Mouse (Mus musculus) 3134 (cell line): ENCODE measurements around the gene Ankrd28.
A peak's percentile ranks its signal among the peaks of the same experiment; 100 is the strongest.
"Not testable (repeated sequence)": the region's sequence is repeated elsewhere in the genome, so short reads cannot be mapped to it uniquely, and the experiment has no call there.

Source experiments
- DNase-seq: peaks from one replicate; pipeline ENCODE4 v3.0.0-alpha.2; 2011; ENCODE audit warnings: low spot score; ENCODE audit not compliant: insufficient read length; ENCODE audit errors: extremely low read depth

Gene Ankrd28

GRCm38 (mm10) chr14:31830571-31831369 is at the start of gene Ankrd28:
TSS of gene Ankrd28 (minus strand) at chr14:31830651.
- DNase-seq, result peak; percentile 90

GRCm38 (mm10) chr14:31879456-31879855 is 49.0 kb upstream of the Ankrd28 start:
- DNase-seq, result no peak

GRCm38 (mm10) chr14:31872130-31872529 is 41.7 kb upstream of the Ankrd28 start:
- no peak for DNase-seq

GRCm38 (mm10) chr14:31870436-31870835 is 40.0 kb upstream of the Ankrd28 start:
- no peak for DNase-seq

GRCm38 (mm10) chr14:31868591-31868990 is 38.1 kb upstream of the Ankrd28 start:
- no peak for DNase-seq

GRCm38 (mm10) chr14:31866366-31866765 is 35.9 kb upstream of the Ankrd28 start:
- not testable (repeated sequence) for DNase-seq

GRCm38 (mm10) chr14:31858679-31859078 is 28.2 kb upstream of the Ankrd28 start:
- DNase-seq, result no peak

- no peak for DNase-seq
Observed at GRCm38 (mm10) chr14:31857096-31857975, 26.9 kb upstream of the Ankrd28 start.

GRCm38 (mm10) chr14:31856007-31856406 is 25.6 kb upstream of the Ankrd28 start:
- DNase-seq, result no peak

- no peak for DNase-seq
Observed at GRCm38 (mm10) chr14:31854667-31855066, 24.2 kb upstream of the Ankrd28 start.

- DNase-seq, result no peak
Observed at GRCm38 (mm10) chr14:31843571-31843970, 13.1 kb upstream of the Ankrd28 start.

GRCm38 (mm10) chr14:31832022-31832421 is 1.6 kb upstream of the Ankrd28 start:
- no peak for DNase-seq

GRCm38 (mm10) chr14:31831370-31831712 is 890 bp upstream of the Ankrd28 start:
- no peak for DNase-seq

- DNase-seq, result peak; percentile 65
Observed at GRCm38 (mm10) chr14:31829761-31830562, 489 bp downstream of the Ankrd28 start.

- no peak for DNase-seq
Observed at GRCm38 (mm10) chr14:31827221-31827620, 3.2 kb downstream of the Ankrd28 start.

- no peak for DNase-seq
Observed at GRCm38 (mm10) chr14:31809942-31810341, 20.5 kb downstream of the Ankrd28 start.

GRCm38 (mm10) chr14:31803791-31804190 is 26.7 kb downstream of the Ankrd28 start:
- DNase-seq, result no peak

GRCm38 (mm10) chr14:31800976-31801375 is 29.5 kb downstream of the Ankrd28 start:
- DNase-seq, result no peak

- DNase-seq, result no peak
Observed at GRCm38 (mm10) chr14:31800446-31800845, 30.0 kb downstream of the Ankrd28 start.

- DNase-seq, result no peak
Observed at GRCm38 (mm10) chr14:31798937-31799336, 31.5 kb downstream of the Ankrd28 start.

GRCm38 (mm10) chr14:31795535-31795934 is 34.9 kb downstream of the Ankrd28 start:
- no peak for DNase-seq
